Mouse (Mus musculus) megakaryocyte, embryonic 14.5 days (primary cell): ENCODE results near the gene Sf1. TPM values are rescaled to one million over a fixed set of nuclear protein-coding genes. Genes with fewer than 3 reads are reported as not detected.

ENCODE experiments used
- H3K27me3 ChIP-seq: replicated peaks from 2 replicates; pipeline ENCODE3; 2012; ENCODE audit warnings: inconsistent platforms
- H3K36me3 ChIP-seq: replicated peaks from 2 replicates; pipeline ENCODE3; 2012; ENCODE audit warnings: low read length, inconsistent platforms, mixed read lengths
- H3K4me1 ChIP-seq: 2 replicates; pipeline ENCODE4 v1.6.1; 2012; ENCODE audit warnings: inconsistent platforms
- H3K4me3 ChIP-seq: replicated peaks from 2 replicates; pipeline ENCODE3; 2012; ENCODE audit warnings: moderate library complexity, mild to moderate bottlenecking, inconsistent platforms
- H3K9me3 ChIP-seq: 2 replicates; pipeline ENCODE4 v1.6.1; 2012; ENCODE audit warnings: inconsistent platforms
- FLI1 ChIP-seq: IDR thresholded peaks from 2 replicates; pipeline ENCODE4 v1.6.1; 2012; ENCODE audit warnings: low read length, inconsistent platforms, mixed read lengths
- GATA1 ChIP-seq: IDR thresholded peaks from 3 replicates; pipeline ENCODE4 v1.6.1; 2012; ENCODE audit warnings: mixed read lengths, low read length, inconsistent platforms, borderline replicate concordance
- polyA plus RNA-seq: library from polyadenylated mRNA; stranded (reverse); fragments of >175 nt; gene quantifications from 2 replicates; pipeline ENCODE4 v1.2.3, GENCODE M21; 2012; ENCODE audit warnings: low replicate concordance; ENCODE audit not compliant: insufficient read depth

Sf1 gene
- polyA plus RNA-seq, 1 experiment, result 1,025 TPM

GRCm38 (mm10) chr19:6424137-6424881 is 60.8 kb downstream of the Sf1 start:
- Histone ChIP-seq H3K36me3 (no peaks in the 10 kb centered on the region), H3K4me3 (no peak overlapping the region), H3K4me1 (peaks cover 28% of the 10 kb centered on the region), H3K27me3 (peaks cover 100% of the 10 kb centered on the region), H3K9me3 (0 out of 2 replicates have a peak, but pooled peaks cover 3% of the 10 kb centered on the region)
- TF ChIP-seq GATA1 (no peak), FLI1 (no peak)

GRCm38 (mm10) chr19:6425595-6425994 is 62.1 kb downstream of the Sf1 start:
- Histone ChIP-seq H3K4me3 (no peak overlapping the region), H3K36me3 (no peaks in the 10 kb centered on the region), H3K27me3 (peaks cover 100% of the 10 kb centered on the region), H3K9me3 (0 out of 2 replicates have a peak, but pooled peaks cover 3% of the 10 kb centered on the region), H3K4me1 (peaks cover 26% of the 10 kb centered on the region)
- no peak for TF ChIP-seq GATA1
- TF ChIP-seq FLI1, result no peak

GRCm38 (mm10) chr19:6426703-6427500 is 63.4 kb downstream of the Sf1 start:
- no peaks in the 10 kb centered on the region for H3K36me3 ChIP-seq
- TF ChIP-seq FLI1, result no peak
- TF ChIP-seq GATA1, result no peak
- 0 out of 2 replicates have a peak, but pooled peaks cover 3% of the 10 kb centered on the region for H3K9me3 ChIP-seq
- peaks cover 96% of the 10 kb centered on the region for H3K27me3 ChIP-seq
- H3K4me3 ChIP-seq, result no peak overlapping the region
- peaks cover 21% of the 10 kb centered on the region for H3K4me1 ChIP-seq

Other genes with a start within 250 kb of the Sf1 start
- 66.7 and 124 TPM in 2 replicates for gene Sac3d1, start 245.0 kb upstream of the Sf1 start, polyA plus RNA-seq
- 138 and 337 TPM in 2 replicates for gene Snx15, start 235.4 kb upstream of the Sf1 start, polyA plus RNA-seq
- 1.7 and 3.7 TPM in 2 replicates for gene Batf2, start 222.7 kb upstream of the Sf1 start, polyA plus RNA-seq
- gene Arl2, start 222.1 kb upstream of the Sf1 start, polyA plus RNA-seq, result 46.0 and 68.7 TPM in 2 replicates
- not detected in 2 replicates for gene Majin, start 179.3 kb upstream of the Sf1 start, polyA plus RNA-seq
- gene Gpha2, start 137.3 kb upstream of the Sf1 start, polyA plus RNA-seq, result not detected in 2 replicates
- gene Ppp2r5b, start 127.8 kb upstream of the Sf1 start, polyA plus RNA-seq, result 26.0 and 29.6 TPM in 2 replicates
- gene Atg2a, start 122.0 kb upstream of the Sf1 start, polyA plus RNA-seq, result 34.7 and 62.6 TPM in 2 replicates
- gene Ehd1, start 87.0 kb upstream of the Sf1 start, polyA plus RNA-seq, result 474 and 728 TPM in 2 replicates
- gene Cdc42bpg, start 57.2 kb upstream of the Sf1 start, polyA plus RNA-seq, result 4.8 and 6.6 TPM in 2 replicates
- 70.2 and 174 TPM in 2 replicates for gene Men1, start 28.7 kb upstream of the Sf1 start, polyA plus RNA-seq
- 9.3 and 21.8 TPM in 2 replicates for gene Map4k2, start 22.6 kb upstream of the Sf1 start, polyA plus RNA-seq
- gene Pygm, start 20.7 kb downstream of the Sf1 start, polyA plus RNA-seq, result 3.6 TPM in 1 of 2 replicates, not detected in the other
- 458 and 696 TPM in 2 replicates for gene Rasgrp2, start 35.6 kb downstream of the Sf1 start, polyA plus RNA-seq
- 0.62 and 1.5 TPM in 2 replicates for gene Nrxn2, start 55.0 kb downstream of the Sf1 start, polyA plus RNA-seq
- not detected in 2 replicates for gene Slc22a12, start 179.3 kb downstream of the Sf1 start, polyA plus RNA-seq